Mouse (Mus musculus) embryo, embryonic 11 days (tissue): ENCODE data around the gene Hs3st4.

Source experiments
- DNase-seq: peaks from one replicate; pipeline ENCODE4 v3.0.0-alpha.2; 2015

Hs3st4 gene

DNA sequence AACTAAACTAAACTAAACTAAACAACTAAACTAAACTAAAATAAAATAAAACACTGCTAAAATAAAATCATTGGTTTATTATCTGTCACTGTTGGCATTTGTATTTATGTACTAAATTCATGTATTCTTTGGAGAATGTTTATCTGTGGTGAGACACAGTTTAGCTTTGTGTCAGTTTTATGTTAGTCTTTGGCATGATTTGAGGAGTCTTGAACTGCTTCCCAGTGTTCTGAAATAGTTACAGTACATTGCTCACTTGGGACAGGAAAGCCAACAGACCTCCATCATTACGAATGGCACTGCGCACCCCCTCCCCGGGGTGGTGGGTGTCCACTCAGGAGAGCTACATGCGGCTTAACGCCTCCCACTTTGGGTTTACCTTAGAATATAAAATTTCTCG lies 158.6 kb downstream of the Hs3st4 start:
- no peak for DNase-seq

DNA sequence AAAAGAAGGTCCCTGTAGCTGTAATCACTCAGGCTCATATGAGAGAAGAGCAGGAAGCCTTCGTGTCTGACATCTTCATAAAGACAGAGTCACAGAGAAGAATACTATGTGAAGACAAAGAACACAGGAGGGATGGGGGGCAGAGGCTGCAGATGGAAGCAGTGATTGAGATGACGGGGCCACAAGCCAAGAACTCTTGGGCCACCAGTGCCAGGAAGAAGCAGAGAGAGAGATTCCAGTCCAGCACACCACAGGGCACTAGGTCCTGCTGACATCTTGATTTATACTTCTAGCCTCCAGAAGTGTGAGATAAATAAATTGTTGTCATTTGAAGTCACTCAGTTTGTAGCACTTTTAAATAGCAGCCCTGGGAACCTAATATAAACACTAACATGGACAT lies 168.2 kb downstream of the Hs3st4 start:
- DNase-seq: no peak

DNA sequence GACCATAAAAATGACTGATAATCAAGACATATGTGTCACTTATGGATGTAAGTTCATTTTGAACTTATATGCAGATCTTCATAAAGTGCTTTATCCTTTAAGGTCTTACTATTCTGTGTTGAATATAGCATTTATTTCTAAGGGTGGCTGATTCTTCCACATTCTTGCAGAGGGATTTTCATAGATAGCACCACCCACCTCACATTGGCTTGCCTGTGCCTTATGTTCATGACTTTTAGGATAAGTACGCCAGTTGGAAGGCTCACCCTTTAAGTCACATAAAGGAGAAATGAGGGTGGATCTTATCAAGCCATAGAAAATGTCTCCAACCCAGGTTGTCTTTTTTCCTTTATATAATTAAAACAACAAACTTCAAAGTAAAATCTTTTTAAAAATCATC lies 180.6 kb downstream of the Hs3st4 start:
- no peak for DNase-seq

DNA sequence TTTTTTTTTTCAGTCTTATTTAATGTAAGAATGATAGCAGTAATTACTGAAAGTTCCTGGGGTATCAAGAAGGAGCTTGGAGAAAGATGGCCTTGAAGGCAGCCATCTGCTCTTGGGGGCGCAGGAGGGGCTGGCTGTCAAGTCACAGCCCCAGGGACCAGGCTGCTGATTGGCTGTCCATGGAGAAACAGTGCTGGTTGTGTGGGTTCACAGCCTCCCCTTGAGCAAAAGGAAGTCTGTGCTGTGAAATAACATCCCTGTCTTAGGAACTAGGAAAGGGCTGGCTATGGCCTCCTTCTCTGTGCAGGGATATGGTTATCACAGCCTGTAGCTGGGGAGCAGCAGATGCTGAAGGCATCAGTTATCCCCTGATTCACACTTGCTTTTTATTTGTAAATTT lies 183.6 kb downstream of the Hs3st4 start:
- DNase-seq: no peak

DNA sequence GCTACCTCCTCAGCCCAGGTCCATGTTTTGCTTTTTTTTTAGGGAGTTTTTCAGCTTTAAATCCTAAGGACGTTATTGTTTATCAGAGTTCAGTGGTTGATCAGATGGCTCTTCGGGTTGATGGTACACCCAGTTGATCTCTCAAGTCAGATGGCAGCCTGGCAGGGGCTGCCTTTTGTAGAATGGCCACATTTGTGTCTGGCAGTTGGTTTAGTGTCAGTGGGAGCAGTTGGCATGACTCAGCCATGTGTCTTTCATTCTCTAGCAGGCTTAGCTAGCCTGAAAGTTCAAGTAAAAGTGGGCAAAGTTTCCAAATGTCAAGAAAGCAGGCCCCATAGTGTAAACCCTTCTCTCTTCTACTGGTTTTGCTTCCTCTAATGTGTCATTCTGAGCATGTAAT lies 186.1 kb downstream of the Hs3st4 start:
- DNase-seq: no peak

DNA sequence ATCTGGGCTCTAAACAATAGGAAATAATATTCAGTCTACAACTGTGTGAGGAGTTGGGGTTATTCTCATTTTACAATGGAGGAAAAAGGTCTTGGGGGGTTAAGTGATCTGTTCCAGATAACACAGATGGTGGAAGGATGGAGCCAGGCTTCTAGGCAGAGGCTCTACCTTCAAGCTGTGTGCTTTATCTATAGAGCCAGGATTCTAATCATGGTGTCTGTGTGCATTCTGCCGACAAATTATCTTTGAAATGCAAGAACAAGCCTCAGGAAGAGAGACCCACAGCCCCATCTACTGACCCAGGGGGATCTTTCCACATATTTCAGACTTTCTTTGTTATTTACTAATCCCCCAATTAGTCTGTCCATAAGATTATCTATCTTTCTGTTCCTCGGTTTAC lies 187.3 kb downstream of the Hs3st4 start:
- DNase-seq: no peak

DNA sequence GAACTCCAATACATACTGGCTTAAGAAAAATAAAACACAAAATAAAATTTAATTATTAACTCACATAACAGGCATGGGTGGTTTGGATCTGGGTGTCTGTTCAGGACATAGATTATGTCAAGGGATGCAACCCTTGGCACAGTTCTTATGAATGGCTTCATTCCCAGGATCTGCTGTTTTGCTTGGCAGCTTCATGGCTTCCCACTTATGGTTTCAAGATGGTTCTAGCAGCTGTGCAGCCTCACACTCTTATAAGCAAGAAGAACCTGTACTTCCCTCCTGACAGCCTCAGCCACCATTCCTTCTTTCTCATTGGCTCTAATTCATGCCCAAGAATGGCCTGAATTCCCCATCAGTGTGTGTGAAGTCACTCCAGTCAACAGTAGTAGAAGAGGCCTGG lies 189.3 kb downstream of the Hs3st4 start:
- DNase-seq: no peak

DNA sequence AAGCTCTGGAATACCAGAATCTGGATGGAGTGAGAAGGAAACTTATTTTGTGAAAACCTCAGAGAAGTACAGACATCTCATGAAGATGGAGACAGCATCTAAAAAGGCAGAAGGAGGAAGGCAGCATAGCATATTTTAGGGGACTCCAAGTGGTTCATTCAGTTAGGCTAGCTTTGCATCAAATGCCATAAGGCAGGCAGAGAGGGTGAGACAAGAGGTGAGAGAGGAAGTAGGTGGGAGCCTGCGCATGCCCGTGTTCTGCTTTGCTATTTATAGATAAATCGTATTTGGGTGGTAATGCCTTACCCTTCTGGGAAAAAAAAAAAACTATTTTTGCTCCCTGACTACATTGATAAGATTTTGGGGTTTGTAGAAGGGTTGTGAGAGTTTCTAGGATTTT lies 198.3 kb downstream of the Hs3st4 start:
- DNase-seq: no peak

DNA sequence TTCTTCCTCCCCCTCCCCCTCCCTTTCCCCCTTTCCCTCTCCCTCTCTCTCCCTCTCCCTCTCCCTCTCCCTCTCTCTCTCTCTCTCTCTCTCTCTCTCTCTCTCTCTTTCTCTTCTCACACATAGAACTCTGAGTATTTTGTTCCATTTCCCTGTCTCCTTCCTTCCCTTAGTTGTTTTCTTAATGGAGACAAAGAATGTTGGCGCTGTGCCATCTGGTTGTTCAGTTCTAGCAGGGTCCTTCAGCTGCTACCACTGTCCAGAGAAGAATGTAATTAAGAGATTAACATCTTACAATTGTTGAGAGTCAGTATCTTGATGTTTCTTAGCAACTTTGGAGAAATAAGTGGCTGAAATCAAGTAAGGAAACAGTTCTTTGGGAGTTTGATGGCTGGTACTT lies 202.0 kb downstream of the Hs3st4 start:
- DNase-seq: no peak

DNA sequence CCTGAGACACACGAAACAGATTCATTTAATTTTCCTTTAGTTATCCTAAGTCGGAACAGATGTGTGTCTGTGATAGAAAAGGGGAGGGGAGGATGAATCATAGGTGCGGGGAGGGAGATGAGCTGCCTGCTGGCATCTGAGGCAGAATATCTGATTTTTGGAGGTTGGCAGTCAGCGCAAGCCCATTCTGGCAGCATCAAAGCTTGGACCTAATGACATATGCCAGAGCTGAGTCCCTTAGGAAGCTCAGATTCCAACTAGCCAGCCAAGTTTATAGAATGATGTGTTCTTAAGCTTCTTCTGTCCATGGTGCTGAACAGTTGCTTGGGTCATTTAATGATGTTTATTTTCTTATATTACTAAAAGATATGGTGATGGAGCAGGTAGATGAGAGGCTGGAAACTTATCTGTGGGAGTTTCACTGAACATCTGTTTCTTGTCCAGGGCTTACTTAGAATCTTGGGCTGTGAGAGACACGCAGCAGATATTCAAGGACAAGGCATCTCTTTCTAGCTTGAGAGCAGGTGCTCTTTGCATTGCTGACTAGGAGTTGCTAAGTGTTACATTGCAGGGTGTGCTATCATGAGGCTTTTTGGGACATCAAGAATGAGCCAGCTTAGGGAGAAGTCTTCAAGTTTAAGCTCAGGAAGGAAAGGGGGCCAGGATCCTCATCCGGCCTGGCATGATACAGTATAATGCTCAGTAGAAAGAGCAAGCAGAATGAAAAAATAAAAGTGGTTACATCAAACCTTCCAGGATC lies 216.3 kb downstream of the Hs3st4 start:
- DNase-seq: peak; percentile 77

DNA sequence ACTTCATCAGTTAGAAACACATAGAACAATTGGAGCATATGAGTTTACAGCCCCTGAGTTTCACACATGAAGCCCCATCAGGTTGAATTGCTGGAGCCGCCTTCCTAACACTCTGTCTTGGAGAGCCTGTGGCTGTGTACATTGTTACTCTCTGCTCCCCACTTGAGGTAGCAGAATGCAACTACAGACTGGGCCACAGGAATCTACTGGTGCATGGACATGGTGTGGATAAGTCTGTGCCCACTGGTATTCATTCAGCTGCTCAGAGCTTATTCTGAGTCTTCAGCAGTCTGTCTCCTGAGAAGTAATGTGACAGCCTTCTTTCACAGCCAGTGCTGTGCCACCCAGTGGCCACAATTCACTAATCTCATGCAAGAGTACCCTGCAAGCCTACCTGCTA lies 234.3 kb downstream of the Hs3st4 start:
- DNase-seq: no peak

DNA sequence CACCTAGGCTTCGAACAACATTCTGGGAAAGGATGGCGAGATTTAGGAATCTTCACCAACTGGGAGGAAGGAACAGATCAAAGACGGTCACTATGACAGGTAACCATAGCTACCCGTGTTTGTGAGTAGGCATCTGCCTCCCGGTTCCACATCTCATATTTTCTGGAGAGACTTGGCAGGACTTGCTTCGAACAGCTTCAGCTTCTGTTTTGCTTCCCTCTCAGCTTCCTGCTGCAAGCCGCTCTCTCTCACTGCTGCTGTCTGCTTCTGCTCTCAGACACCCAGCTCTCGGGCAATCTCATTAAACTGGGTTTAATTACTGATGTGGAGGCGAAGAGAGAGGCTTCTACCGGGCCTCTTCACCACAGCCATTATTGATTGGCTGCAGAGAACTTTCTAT lies 237.9 kb downstream of the Hs3st4 start:
- no peak for DNase-seq

DNA sequence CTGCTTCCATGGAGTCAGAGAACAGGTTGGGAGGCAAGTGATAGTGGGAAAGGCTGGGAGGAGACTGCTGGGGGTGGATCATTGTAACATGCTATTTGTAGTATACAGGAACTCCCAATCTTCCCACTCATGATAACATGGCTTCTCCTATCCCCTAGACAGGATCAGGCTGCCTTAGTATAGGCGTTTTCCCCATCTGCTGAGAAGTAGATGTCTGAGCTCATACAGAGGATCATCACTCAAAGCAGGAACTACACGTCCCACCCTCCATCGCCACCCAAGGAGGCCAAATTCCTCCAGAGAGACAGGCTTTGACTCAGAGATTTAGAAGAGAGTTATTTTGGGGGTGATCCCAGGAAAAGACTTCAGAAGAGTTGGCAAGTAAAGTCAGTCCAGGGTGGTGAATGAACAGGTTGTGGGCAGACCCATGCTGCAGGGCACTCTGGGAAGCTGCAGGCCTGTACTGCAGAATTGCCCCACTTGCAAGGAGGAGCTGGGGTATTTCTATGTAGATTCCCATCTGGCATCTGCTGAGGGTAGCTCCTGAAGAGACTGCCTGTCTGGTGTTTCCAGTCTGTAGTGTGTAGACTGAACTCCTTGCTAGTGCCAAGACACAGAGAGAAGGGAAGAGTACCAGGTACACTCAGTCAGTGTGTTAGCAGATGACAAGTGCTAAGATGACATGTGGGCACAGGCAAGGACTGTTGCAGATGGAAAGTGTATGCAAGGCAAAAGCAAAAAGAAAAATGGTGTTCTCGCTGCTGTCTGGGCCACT lies 255.4 kb downstream of the Hs3st4 start:
- DNase-seq: no peak

DNA sequence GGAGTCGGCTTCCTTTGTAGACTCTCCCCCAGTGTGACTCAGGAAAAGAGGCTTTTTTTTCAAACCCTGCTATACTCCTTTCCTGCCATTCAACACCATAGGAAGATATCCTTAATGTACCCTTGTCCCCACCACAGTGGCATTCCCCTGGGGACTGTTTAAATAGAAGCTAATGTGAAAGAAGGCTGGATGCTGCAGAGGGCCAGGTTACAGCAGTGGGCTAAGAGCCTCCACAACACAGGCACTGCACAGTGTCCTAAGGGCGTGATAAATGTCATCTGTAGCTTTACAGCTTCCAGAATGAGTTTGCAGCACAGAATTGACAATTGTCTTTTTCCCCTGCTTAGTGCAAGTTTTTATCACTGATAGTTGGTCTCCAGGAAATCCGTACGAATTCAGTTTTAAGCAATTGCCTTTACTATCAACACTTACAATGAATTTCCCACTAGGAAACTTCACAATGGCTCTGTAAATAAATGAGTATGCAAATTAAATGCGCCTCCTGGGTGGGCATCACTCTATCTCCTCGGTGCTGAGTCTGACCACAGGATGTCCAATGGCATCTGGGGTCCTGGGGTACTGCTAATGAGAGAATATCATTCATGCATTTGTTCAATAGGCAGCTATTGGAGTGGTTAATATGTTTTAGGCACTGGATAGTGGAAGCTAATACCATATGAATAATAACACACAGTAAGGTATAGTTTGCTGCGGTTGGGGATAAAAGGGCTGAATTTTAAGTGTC lies 257.4 kb downstream of the Hs3st4 start:
- peak; percentile 33 for DNase-seq

DNA sequence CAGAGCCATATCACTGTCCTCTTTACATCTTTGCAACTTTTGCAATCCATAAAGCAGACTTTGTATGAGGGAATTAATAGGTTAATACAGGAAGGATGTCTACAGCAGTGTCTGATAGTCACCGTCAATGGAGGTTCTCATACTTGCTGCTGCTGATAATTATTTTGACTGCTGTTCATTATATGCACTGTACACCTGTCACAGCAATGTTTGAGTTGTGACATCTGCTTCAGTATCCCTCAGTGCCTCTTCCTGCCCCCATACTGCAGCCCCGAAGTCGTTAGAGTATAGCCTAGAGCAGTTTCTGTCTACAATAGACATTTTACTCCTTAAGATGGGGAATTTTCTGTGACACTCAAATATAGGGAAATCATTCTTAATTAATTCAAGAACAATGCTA lies 267.2 kb downstream of the Hs3st4 start:
- no peak for DNase-seq

DNA sequence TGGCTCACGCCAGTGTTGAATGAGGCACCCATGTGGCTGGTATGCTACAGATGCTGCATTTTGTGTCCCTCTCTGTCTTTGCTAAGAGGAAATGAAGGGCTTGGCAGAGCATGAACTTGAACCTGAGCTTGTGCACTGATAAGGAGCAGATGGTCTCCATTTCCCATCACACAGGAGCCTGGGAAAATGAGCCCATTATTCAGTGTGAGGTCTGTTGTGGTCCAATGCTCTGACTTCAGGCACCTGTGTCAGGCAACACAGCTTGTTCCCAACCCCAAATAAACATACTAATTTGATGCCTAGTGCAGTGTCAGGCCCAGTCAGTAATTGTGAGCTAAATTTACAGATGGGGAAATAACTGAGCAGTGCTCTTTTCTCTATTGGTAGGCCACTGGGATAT lies 267.9 kb downstream of the Hs3st4 start:
- DNase-seq: no peak

DNA sequence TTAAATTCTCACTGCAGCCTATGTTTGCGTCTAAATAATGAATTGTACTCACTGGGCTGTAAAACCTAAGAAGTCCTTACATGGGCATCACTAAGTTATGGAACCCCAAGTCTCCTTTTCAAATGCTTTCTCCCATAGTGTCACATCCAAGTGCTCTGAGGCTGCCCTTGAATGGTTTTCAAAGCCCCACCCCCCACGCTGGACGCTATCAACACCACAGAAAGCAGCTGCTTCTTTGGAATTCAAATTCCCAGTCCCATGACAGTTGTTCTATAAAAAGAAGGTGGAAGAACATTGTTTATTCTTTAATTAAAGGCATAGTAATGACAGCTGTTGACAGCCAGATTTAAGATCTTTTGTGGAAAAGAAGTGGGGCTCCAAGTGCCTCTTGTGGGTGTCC lies 275.8 kb downstream of the Hs3st4 start:
- peak; percentile 9 for DNase-seq

DNA sequence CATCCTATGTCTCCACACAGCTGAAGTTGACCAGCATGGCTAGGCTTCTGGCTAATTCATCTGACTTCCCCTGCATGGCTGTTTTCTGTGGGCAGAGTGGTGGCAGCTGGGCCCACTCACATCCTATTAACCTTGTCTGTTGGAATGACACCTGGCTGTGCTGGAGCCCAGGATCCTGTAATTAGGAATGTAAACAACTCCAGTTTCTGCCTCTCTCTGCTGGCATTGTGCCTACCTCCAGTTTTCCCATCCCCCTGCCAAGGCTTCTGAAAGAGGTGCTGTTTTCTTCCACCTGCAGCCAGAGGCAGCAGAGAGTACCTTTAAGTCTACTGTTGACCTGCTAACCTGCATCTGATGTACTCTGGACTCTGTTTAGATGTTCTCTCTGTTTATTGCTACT lies 288.1 kb downstream of the Hs3st4 start:
- DNase-seq: peak; percentile 2

DNA sequence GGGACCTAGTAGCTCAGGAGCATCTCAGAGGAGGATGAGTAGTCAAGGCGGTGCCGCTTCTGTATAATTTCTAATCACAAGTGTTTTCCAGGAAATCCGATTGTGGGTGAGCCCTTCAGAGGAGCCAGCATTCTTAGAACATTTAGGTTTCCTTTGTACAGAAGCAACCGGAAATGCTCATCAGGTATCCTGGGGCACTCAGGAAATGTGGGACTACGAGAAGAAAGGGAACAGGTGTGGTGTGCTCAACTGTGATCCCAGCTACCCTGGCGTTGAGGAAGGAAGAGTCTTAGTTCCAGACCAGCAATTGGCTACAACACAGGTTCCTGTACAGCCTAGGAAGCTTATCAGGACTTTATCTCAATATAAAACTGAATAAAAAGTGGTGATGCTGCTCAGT lies 307.2 kb downstream of the Hs3st4 start:
- no peak for DNase-seq

DNA sequence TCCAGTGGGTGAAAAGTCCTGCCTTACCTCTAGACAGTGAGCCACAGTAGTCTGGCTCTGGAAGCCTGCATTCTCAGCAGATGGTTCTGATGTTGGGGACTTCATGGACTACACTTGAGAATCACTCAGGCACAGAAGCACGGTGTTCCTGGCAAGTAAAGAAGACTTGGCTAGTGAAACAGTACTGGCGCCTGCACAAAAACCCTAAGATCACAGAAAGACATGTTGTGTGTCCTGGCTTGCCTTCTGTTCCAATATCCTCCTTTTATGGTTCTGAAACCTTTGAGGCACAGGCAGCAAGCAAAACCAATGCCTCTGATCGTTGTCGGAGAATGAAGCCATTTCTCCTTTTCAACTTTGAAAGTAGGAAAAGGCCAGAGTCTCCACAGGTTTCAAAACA lies 336.8 kb downstream of the Hs3st4 start:
- no peak for DNase-seq

DNA sequence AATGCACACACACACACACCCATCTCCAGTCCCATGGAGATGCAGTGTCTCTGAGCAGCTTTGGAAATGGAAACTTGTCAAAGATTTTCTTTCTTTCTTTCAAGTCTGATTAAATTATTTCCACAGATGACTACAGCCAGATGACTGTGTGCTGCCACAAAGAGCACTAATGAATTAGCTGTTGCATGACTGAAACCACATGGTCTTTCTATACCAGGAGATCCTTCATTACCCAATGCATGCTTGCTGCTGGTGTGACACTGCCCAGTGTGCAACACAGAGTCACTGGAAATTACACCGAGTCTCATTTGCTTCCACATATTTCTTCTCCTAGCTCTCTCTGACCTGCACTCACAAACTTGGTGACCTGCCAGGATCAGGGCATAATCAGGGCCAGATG lies 353.0 kb downstream of the Hs3st4 start:
- peak; percentile 34 for DNase-seq

DNA sequence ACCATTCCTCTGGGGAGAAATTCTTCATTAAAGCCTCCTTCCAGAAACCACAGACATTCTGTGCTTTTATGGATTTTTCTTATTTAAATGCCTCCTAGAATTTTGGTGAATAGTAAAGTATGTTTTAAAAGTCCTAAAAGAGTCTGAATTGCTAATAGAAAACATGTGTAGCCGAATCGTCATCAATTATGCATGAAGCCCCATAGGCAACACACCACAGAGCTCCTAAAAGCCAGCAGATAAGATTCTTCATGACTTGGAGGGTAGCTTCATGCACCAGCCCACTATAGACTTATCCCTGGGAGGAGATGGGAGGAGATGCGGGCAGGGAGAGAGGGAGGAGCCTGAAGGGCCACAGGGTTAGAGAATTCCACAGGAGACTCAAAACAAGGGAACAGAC lies 358.8 kb downstream of the Hs3st4 start:
- peak; percentile 20 for DNase-seq

DNA sequence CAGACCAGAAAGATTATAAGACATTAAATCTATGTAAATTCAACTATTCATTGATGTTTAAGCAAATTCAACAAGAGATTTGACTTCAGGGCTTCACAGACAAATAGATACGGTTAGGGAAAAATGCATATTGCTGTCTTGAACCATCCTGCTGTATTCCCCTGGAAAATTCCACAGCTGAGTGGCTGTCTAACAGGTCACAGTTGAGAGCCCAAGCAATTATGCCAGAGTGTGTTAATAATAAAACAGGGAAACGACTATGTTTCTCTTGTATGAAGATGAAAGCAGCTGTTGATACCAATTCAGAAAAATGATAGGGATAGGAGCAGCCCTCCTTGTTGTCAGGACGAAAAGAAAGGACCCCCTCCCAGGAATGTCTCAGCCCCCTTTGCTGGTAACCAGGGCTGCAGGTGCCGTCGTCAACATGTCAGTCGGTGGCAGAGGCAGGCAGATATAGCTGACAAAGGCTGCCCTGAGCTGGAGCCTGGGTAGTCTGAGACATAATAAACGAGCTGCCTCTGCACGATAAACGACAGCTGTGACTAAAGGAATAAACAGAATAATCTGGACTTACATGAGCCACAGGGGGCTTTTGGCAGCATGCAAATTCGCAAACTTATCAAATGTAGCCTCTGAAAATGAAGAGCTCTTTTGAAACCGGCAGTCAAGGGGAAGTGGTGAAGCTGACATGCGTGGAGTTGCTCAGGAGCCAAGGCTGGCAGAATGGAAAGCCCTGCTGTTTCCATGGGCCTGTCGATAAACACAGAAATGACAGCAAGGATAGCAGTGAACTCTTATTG lies 364.7 kb downstream of the Hs3st4 start:
- peak; percentile 18 for DNase-seq
